8 mouse cellular contexts compared by ENCODE assay signal in genomic region chrX:111696356-111697282, GRCm38 (mm10). TPM values are rescaled to one million over a fixed set of nuclear protein-coding genes. Genes with fewer than 3 reads are reported as not detected.
A peak's percentile ranks its signal among the peaks of the same experiment; 100 is the strongest.
DNase-seq lines count a peak whose midpoint lies in the region; ATAC-seq and TF ChIP-seq lines count a peak whose summit lies in the region.

TSS of gene Hdx (minus strand) at chrX:111697079.

- DNase-seq in urinary bladder, postnatal 25 days (ENCODE audit: low spot score): peak; percentile 3
- no peak for DNase-seq in urinary bladder, postnatal 10 days (ENCODE audit: low spot score)
- DNase-seq in forebrain, embryonic 10.5 days (ENCODE audit: extremely low spot score, low spot score): peak; percentile 66

- no peak for TF ChIP-seq POLR2A in testis, adult 2 months (IDR thresholded peaks at IDR 0.05; ENCODE audit: control insufficient read depth, low read depth, low read length)

- peak; percentile 87 for ATAC-seq in heart, embryonic 12.5 days (ENCODE audit: insufficient number of reproducible peaks, low FRiP score)
- ATAC-seq in kidney, embryonic 15.5 days (replicated peaks; ENCODE audit: low FRiP score): peak; percentile 97
- ATAC-seq in limb, embryonic 13.5 days (ENCODE audit: low FRiP score, low read depth): peak; percentile 89
- ATAC-seq in midbrain, embryonic 16.5 days: peak; percentile 96

- no peak for TF ChIP-seq CTCF in testis, adult 2 months (IDR thresholded peaks at IDR 0.05; ENCODE audit: control insufficient read depth, insufficient read depth, insufficient replicate concordance, low read depth, low read length)

- WGBS in forebrain, embryonic 10.5 days: 15% methylated on average over 26 of the region's 26 CpGs
- 22% methylated on average over 26 of the region's 26 CpGs for WGBS in heart, embryonic 12.5 days
- 14% methylated on average over 26 of the region's 26 CpGs for WGBS in kidney, embryonic 15.5 days
- WGBS in limb, embryonic 13.5 days: 10% methylated on average over 26 of the region's 26 CpGs
- WGBS in midbrain, embryonic 16.5 days: 15% methylated on average over 26 of the region's 26 CpGs

- H3K27me3 ChIP-seq in forebrain, embryonic 10.5 days (ENCODE audit: poor library complexity, severe bottlenecking): no peaks in the 10 kb centered on the region; the same call in 1 of the 2 replicates
- no peaks in the 10 kb centered on the region for H3K27me3 ChIP-seq in heart, embryonic 12.5 days (replicated peaks)
- H3K27me3 ChIP-seq in kidney, embryonic 15.5 days: no peaks in the 10 kb centered on the region
- H3K27me3 ChIP-seq in limb, embryonic 13.5 days: no peaks in the 10 kb centered on the region
- no peaks in the 10 kb centered on the region for H3K27me3 ChIP-seq in midbrain, embryonic 16.5 days (ENCODE audit: control insufficient read depth, insufficient read depth, low read depth, low read length)
- no peaks in the 10 kb centered on the region for H3K27me3 ChIP-seq in testis, adult 2 months (ENCODE audit: control insufficient read depth, insufficient read depth, low read length)

- H3K27ac ChIP-seq in forebrain, embryonic 10.5 days: peak within 1 kb of the TSS; percentile 87
- H3K27ac ChIP-seq in heart, embryonic 12.5 days (ENCODE audit: poor library complexity, severe bottlenecking): peak within 1 kb of the TSS; percentile 65
- peak within 1 kb of the TSS; percentile 58; the same call in 1 of the 2 replicates for H3K27ac ChIP-seq in kidney, embryonic 15.5 days
- H3K27ac ChIP-seq in limb, embryonic 13.5 days: no peak within 1 kb of the TSS
- peak within 1 kb of the TSS; percentile 79 for H3K27ac ChIP-seq in midbrain, embryonic 16.5 days (ENCODE audit: low read length)
- H3K27ac ChIP-seq in testis, adult 2 months (ENCODE audit: control insufficient read depth, insufficient read depth, low read depth, low read length): 0 out of 2 replicates have a peak within 1 kb of the TSS, but pooled peaks have one; percentile 21

- no peaks in the 10 kb centered on the region for H3K9me3 ChIP-seq in forebrain, embryonic 10.5 days
- H3K9me3 ChIP-seq in heart, embryonic 12.5 days (replicated peaks): no peaks in the 10 kb centered on the region
- H3K9me3 ChIP-seq in kidney, embryonic 15.5 days (replicated peaks): no peaks in the 10 kb centered on the region
- H3K9me3 ChIP-seq in limb, embryonic 13.5 days: no peaks in the 10 kb centered on the region
- no peaks in the 10 kb centered on the region for H3K9me3 ChIP-seq in midbrain, embryonic 16.5 days (replicated peaks; ENCODE audit: control insufficient read depth, low read length, poor library complexity, severe bottlenecking)

- H3K9ac ChIP-seq in heart, embryonic 12.5 days: peak within 1 kb of the TSS; percentile 61; the same call in 1 of the 2 replicates
- peak within 1 kb of the TSS; percentile 29; the same call in 1 of the 2 replicates for H3K9ac ChIP-seq in kidney, embryonic 15.5 days
- H3K9ac ChIP-seq in limb, embryonic 13.5 days: peak within 1 kb of the TSS; percentile 54
- peak within 1 kb of the TSS; percentile 71 for H3K9ac ChIP-seq in midbrain, embryonic 16.5 days (ENCODE audit: low read depth, low read length)

- H3K4me1 ChIP-seq in forebrain, embryonic 10.5 days: no peaks in the 10 kb centered on the region
- H3K4me1 ChIP-seq in heart, embryonic 12.5 days (replicated peaks): no peaks in the 10 kb centered on the region
- no peaks in the 10 kb centered on the region for H3K4me1 ChIP-seq in kidney, embryonic 15.5 days
- H3K4me1 ChIP-seq in limb, embryonic 13.5 days: no peaks in the 10 kb centered on the region
- no peaks in the 10 kb centered on the region for H3K4me1 ChIP-seq in midbrain, embryonic 16.5 days (ENCODE audit: control insufficient read depth, insufficient read depth, low read length)
- peaks cover 2% of the 10 kb centered on the region; the same call in 1 of the 2 replicates for H3K4me1 ChIP-seq in testis, adult 2 months (ENCODE audit: control insufficient read depth, insufficient read depth, low read length)

- no peaks in the 10 kb centered on the region for H3K36me3 ChIP-seq in forebrain, embryonic 10.5 days (replicated peaks)
- no peaks in the 10 kb centered on the region for H3K36me3 ChIP-seq in heart, embryonic 12.5 days
- no peaks in the 10 kb centered on the region for H3K36me3 ChIP-seq in kidney, embryonic 15.5 days
- H3K36me3 ChIP-seq in limb, embryonic 13.5 days: no peaks in the 10 kb centered on the region
- no peaks in the 10 kb centered on the region for H3K36me3 ChIP-seq in midbrain, embryonic 16.5 days (ENCODE audit: control insufficient read depth, insufficient read depth, low read length)
- no peaks in the 10 kb centered on the region for H3K36me3 ChIP-seq in testis, adult 2 months (ENCODE audit: control insufficient read depth, insufficient read depth, low read length)

- peak within 1 kb of the TSS; percentile 59 for H3K4me3 ChIP-seq in forebrain, embryonic 10.5 days
- H3K4me3 ChIP-seq in heart, embryonic 12.5 days: peak within 1 kb of the TSS; percentile 58
- peak within 1 kb of the TSS; percentile 53 for H3K4me3 ChIP-seq in kidney, embryonic 15.5 days (replicated peaks)
- peak within 1 kb of the TSS; percentile 49 for H3K4me3 ChIP-seq in limb, embryonic 13.5 days
- H3K4me3 ChIP-seq in midbrain, embryonic 16.5 days (ENCODE audit: low read depth, low read length): peak within 1 kb of the TSS; percentile 54
- H3K4me3 ChIP-seq in testis, adult 2 months (ENCODE audit: control insufficient read depth, low read depth, low read length): peak within 1 kb of the TSS; percentile 62

- peak within 1 kb of the TSS; percentile 61 for H3K4me2 ChIP-seq in heart, embryonic 12.5 days
- peak within 1 kb of the TSS; percentile 63 for H3K4me2 ChIP-seq in kidney, embryonic 15.5 days
- H3K4me2 ChIP-seq in limb, embryonic 13.5 days (replicated peaks): peak within 1 kb of the TSS; percentile 61
- peak within 1 kb of the TSS; percentile 55 for H3K4me2 ChIP-seq in midbrain, embryonic 16.5 days (ENCODE audit: low read length)

RNA-seq across cellular contexts. Expression of gene Hdx, which starts in this region (rescaled TPM):
- 1.7 and 1.8 TPM in 2 replicates for polyA plus RNA-seq in forebrain, embryonic 10.5 days (2016; fragmentation: Nextera tagmentation; extraction: Ambion mirVana)
- polyA plus RNA-seq in heart, embryonic 12.5 days (2016; fragmentation: Nextera tagmentation; extraction: Ambion mirVana): 0.86 and 0.96 TPM in 2 replicates
- polyA plus RNA-seq in kidney, embryonic 15.5 days (2015; fragmentation: Nextera tagmentation; extraction: Ambion mirVana): 0.92 and 0.93 TPM in 2 replicates
- 1.1 and 1.2 TPM in 2 replicates for polyA plus RNA-seq in limb, embryonic 13.5 days (2015; fragmentation: Nextera tagmentation; extraction: Ambion mirVana)
- 1.6 and 1.9 TPM in 2 replicates for polyA plus RNA-seq in midbrain, embryonic 16.5 days (2015; fragmentation: Nextera tagmentation; extraction: Ambion mirVana)
- polyA plus RNA-seq in testis, adult 2 months (2012; rRNA removed): 0.04 and 0.10 TPM in 2 replicates

Comparison
In these comparisons a context has a peak if more than half of its experiments do, and no peak if none do; other contexts are left out.
1. Peak in ATAC-seq, H3K4me3 ChIP-seq, H3K27ac ChIP-seq, H3K9ac ChIP-seq and H3K4me2 ChIP-seq in heart, embryonic 12.5 days; RNA of the gene not detected or under 1 TPM.
2. Peak in ATAC-seq, H3K4me3 ChIP-seq, H3K27ac ChIP-seq, H3K9ac ChIP-seq and H3K4me2 ChIP-seq in kidney, embryonic 15.5 days; RNA of the gene not detected or under 1 TPM.